Mouse (Mus musculus) liver, embryonic 13.5 days (tissue): ENCODE data around the gene Mindy1. TPM values are rescaled to one million over a fixed set of nuclear protein-coding genes. Genes with fewer than 3 reads are reported as not detected.

Experiments
- ATAC-seq: fragments of 200-750 bp; cut with Nextera tagmentation; 2 replicates; pipeline ENCODE4 v1.8.0; 2017; ENCODE audit warnings: low read depth, mild to moderate bottlenecking, moderate number of reproducible peaks, moderate library complexity
- DNase-seq: peaks from one replicate; pipeline ENCODE4 v3.0.0; 2022
- H3K27ac ChIP-seq: fragments of 300-500 bp; sonication (generic); 2 replicates; pipeline ENCODE4 v1.5.1; 2015; ENCODE audit warnings: moderate library complexity, mild to moderate bottlenecking, inconsistent platforms
- H3K27me3 ChIP-seq: fragments of 300-500 bp; sonication (generic); 2 replicates; pipeline ENCODE4 v1.6.1; 2015; ENCODE audit warnings: mild to moderate bottlenecking, inconsistent platforms
- H3K36me3 ChIP-seq: fragments of 300-500 bp; sonication (generic); 2 replicates; pipeline ENCODE4 v1.6.1; 2015; ENCODE audit warnings: mild to moderate bottlenecking, inconsistent platforms
- H3K4me1 ChIP-seq: fragments of 300-500 bp; sonication (generic); replicated peaks from 2 replicates; pipeline ENCODE4 v1.6.1; 2015; ENCODE audit warnings: inconsistent platforms
- H3K4me2 ChIP-seq: fragments of 300-500 bp; sonication (generic); 2 replicates; pipeline ENCODE4 v1.6.1; 2015; ENCODE audit warnings: inconsistent platforms, mild to moderate bottlenecking, moderate library complexity
- H3K4me3 ChIP-seq: fragments of 300-500 bp; sonication (generic); replicated peaks from 2 replicates; pipeline ENCODE4 v1.5.1; 2015; ENCODE audit warnings: mild to moderate bottlenecking, inconsistent platforms
- H3K9ac ChIP-seq: fragments of 300-500 bp; sonication (generic); 2 replicates; pipeline ENCODE4 v1.6.1; 2015; ENCODE audit warnings: mild to moderate bottlenecking, inconsistent platforms
- H3K9me3 ChIP-seq: fragments of 300-500 bp; sonication (generic); replicated peaks from 2 replicates; pipeline ENCODE4 v1.6.1; 2016; ENCODE audit warnings: inconsistent platforms
- WGBS: fragments of 180-500 bp; shearing (Covaris S2); methylation state at CpG from one replicate; pipeline ENCODE4 v1.1.7; 2015; ENCODE audit not compliant: insufficient replicate concordance; 5-methylcytosine and 5-hydroxymethylcytosine counted together
- polyA plus RNA-seq: library from polyadenylated mRNA; unstranded; fragments of >200 nt; fragmentation: Nextera tagmentation; extraction: Ambion mirVana; gene quantifications from 2 replicates; pipeline ENCODE4 v1.2.1, GENCODE M21; 2015

Mindy1 gene
- 17.0 and 18.6 TPM in 2 replicates for polyA plus RNA-seq

GRCm38 (mm10) chr3:95281216-95282126, at the start of gene Mindy1, which contains the start of gene Prune1:
Gene Mindy1, plus strand, starts transcription at chr3:95281345.
Gene Prune1, minus strand, starts transcription at chr3:95282076.
- WGBS: under 1% methylated on average over 53 of the region's 53 CpGs
- ATAC-seq (peak; percentile 83), DNase-seq (peak; percentile 99)
- Histone ChIP-seq H3K4me2 (peak within 1 kb of the TSS; percentile 79), H3K27me3 (no peaks in the 10 kb centered on the region), H3K4me1 (peaks cover 76% of the 10 kb centered on the region), H3K36me3 (no peaks in the 10 kb centered on the region), H3K27ac (peak within 1 kb of the TSS; percentile 97), H3K9me3 (no peaks in the 10 kb centered on the region), H3K9ac (peak within 1 kb of the TSS; percentile 90), H3K4me3 (peak within 1 kb of the TSS; percentile 82)

DNA sequence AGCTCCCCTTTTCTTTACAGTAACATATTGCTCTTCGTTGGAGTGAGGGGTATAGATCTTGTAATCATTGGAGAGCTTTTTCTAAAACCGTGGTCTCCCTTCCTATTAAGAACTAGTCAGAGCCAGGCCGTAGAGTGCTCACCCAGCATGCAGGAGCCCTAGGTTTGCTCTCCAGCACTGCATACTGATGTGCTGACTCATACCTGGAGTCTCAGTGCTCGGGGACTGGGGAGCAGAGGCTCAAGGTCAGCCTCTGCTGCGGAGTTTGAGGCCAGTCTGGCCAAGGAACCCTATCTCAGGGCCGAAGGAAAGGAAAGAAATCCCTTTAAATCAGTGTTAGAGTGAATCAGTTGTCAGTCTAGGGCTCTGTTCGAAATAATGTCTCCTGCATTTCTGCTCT, 48.4 kb upstream of the Mindy1 start:
- Histone ChIP-seq H3K36me3 (peaks cover 65% of the 10 kb centered on the region), H3K9me3 (no peaks in the 10 kb centered on the region), H3K27me3 (no peaks in the 10 kb centered on the region), H3K4me2 (peak overlapping the region; percentile 97; the same call in 1 of the 2 replicates), H3K4me1 (peaks cover 44% of the 10 kb centered on the region), H3K9ac (peak overlapping the region; percentile 6; the same call in 1 of the 2 replicates), H3K27ac (0 out of 2 replicates have a peak overlapping the region, but pooled peaks have one; percentile 93), H3K4me3 (no peak overlapping the region)
- 68% methylated on average over 7 of the region's 7 CpGs for WGBS
- DNase-seq (no peak), ATAC-seq (no peak)

- Histone ChIP-seq H3K4me3 (no peak overlapping the region), H3K36me3 (peaks cover 71% of the 10 kb centered on the region), H3K27ac (no peak overlapping the region), H3K9ac (no peak overlapping the region), H3K4me2 (no peak overlapping the region), H3K9me3 (no peaks in the 10 kb centered on the region), H3K27me3 (no peaks in the 10 kb centered on the region), H3K4me1 (peaks cover 39% of the 10 kb centered on the region)
- ATAC-seq (no peak), DNase-seq (no peak)
- WGBS: 87% methylated on average over 16 of the region's 16 CpGs
Observed at GRCm38 (mm10) chr3:95233303-95233980, 47.7 kb upstream of the Mindy1 start.

DNA sequence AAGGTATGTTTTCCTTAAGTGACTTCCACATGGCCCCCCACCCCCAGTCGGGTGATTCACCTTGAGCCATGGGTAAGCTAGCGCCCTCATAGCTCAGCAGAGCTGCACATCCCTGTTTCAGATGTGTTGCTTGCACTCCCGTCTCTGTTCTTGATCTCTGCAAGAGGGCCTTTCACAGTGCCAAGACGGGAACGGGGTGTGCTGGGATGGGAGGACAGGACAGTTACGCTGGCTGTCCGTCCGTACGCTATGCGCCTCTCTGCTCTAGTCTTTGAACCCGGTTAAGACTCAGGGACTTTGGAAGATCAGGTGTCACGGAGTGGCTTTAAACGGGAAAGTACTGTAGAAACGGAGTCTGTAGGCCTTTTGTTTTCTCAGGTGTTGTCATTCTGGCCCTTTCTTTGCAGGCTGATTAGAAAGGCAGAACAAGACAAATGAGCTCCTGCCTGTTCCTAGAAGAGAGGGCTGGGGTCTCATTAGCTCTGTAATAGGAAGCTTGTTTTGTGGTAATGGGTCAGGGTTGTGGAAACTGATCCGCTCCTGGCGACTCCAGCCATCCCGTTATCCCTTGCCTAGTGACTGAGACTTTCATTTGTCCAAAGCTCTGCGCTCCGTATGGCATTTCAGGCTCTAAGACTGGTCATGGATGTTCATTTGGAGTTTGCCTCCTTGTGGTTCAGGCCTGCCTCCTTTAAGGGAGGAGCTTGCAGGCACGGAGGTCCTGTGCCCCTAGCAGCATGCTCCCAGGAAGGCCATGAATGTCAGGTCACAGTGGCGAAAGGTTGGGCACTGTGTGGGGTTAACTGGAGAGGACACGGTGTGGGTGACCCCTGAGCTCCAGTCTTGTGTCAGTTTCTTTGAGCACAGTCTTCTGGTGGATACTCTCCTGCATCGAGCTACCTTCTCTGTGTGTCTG, 45.5 kb upstream of the Mindy1 start:
- ATAC-seq: no peak
- Histone ChIP-seq H3K9ac (no peak overlapping the region), H3K4me1 (peaks cover 32% of the 10 kb centered on the region), H3K27ac (no peak overlapping the region), H3K36me3 (peaks cover 71% of the 10 kb centered on the region), H3K27me3 (no peaks in the 10 kb centered on the region), H3K4me2 (no peak overlapping the region), H3K9me3 (no peaks in the 10 kb centered on the region), H3K4me3 (no peak overlapping the region)
- 89% methylated on average over 23 of the region's 23 CpGs for WGBS
- no peak for DNase-seq

DNA sequence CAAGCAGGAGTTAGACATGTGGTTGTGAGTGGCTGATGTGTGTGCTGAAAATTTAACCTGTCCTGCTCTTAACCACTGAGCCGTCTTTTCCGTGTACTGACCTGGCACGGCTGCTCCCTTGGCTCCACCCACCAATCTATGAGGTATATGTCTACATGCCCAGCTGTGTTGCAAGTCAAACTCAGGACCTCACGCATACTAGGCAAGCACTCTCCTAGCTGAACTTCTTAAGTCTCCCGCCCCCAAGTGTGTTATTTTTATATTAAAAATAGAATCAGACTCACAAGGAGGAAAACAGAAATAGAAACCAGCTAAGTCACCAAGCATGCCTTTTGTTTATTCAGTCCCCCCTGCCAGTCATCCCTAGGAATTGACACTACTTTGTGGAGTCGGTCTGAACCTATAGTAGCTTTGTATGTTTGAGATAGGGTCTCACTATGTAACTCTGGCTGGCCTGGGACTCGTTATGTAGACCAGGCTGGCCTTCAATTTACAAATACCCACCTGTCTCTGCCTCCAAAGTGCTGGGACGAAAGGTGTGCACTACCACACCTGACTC, 43.5 kb upstream of the Mindy1 start:
- Histone ChIP-seq H3K9ac (no peak overlapping the region), H3K36me3 (peaks cover 58% of the 10 kb centered on the region), H3K27me3 (no peaks in the 10 kb centered on the region), H3K9me3 (no peaks in the 10 kb centered on the region), H3K4me2 (no peak overlapping the region), H3K27ac (no peak overlapping the region), H3K4me3 (no peak overlapping the region), H3K4me1 (peaks cover 16% of the 10 kb centered on the region)
- ATAC-seq: no peak
- DNase-seq: no peak
- WGBS: 84% methylated on average over 8 of the region's 8 CpGs

- no peak overlapping the region for H3K4me2 ChIP-seq
- H3K4me3 ChIP-seq: no peak overlapping the region
- no peaks in the 10 kb centered on the region for H3K9me3 ChIP-seq
- DNase-seq: no peak
- no peaks in the 10 kb centered on the region for H3K27me3 ChIP-seq
- peaks cover 10% of the 10 kb centered on the region for H3K4me1 ChIP-seq
- whole genome bisulfite sequencing: 75% methylated on average over 6 of the region's 6 CpGs
- H3K9ac ChIP-seq: no peak overlapping the region
- H3K36me3 ChIP-seq: peaks cover 44% of the 10 kb centered on the region
- ATAC-seq: no peak
- H3K27ac ChIP-seq: no peak overlapping the region
Observed at GRCm38 (mm10) chr3:95239022-95239421, 42.1 kb upstream of the Mindy1 start.

GRCm38 (mm10) chr3:95239971-95240370, 41.2 kb upstream of the Mindy1 start:
- no peak overlapping the region for H3K9ac ChIP-seq
- H3K27ac ChIP-seq: no peak overlapping the region
- ATAC-seq: no peak
- peaks cover 10% of the 10 kb centered on the region for H3K4me1 ChIP-seq
- no peak overlapping the region for H3K4me2 ChIP-seq
- H3K36me3 ChIP-seq: peaks cover 34% of the 10 kb centered on the region
- no peak overlapping the region for H3K4me3 ChIP-seq
- DNase-seq: no peak
- H3K9me3 ChIP-seq: no peaks in the 10 kb centered on the region
- WGBS: 76% methylated on average over 12 of the region's 12 CpGs
- H3K27me3 ChIP-seq: no peaks in the 10 kb centered on the region

DNA sequence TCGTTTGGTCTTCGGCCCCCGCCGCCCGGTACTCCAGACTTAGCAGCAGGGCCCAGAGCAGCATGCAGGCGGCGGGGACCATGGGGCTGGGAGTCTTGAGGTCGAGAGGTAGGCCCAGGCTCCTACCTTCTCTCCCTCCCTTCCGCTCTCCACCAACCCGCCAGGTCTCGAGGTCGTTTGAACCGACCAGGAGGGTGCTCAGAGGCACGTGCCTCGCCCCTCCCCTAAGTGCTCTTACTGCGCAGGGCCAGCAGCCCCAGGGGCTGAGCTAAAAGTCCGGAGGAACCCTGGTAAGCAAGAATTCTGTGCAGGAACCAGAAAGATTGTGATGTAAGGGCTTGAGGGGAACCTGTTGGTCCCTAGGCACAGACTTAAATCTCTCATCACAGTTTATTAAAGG, 40.2 kb upstream of the Mindy1 start:
- Histone ChIP-seq H3K9ac (peak overlapping the region; percentile 28; the same call in 1 of the 2 replicates), H3K9me3 (no peaks in the 10 kb centered on the region), H3K4me1 (peaks cover 10% of the 10 kb centered on the region), H3K27me3 (no peaks in the 10 kb centered on the region), H3K4me2 (peak overlapping the region; percentile 8), H3K4me3 (no peak overlapping the region), H3K36me3 (peaks cover 25% of the 10 kb centered on the region), H3K27ac (no peak overlapping the region)
- 45% methylated on average over 17 of the region's 17 CpGs for WGBS
- no peak for DNase-seq
- no peak for ATAC-seq

- H3K27me3 ChIP-seq: no peaks in the 10 kb centered on the region
- H3K4me3 ChIP-seq: no peak within 1 kb of the TSS
- H3K9ac ChIP-seq: peak within 1 kb of the TSS; percentile 28; the same call in 1 of the 2 replicates
- peaks cover 19% of the 10 kb centered on the region for H3K36me3 ChIP-seq
- ATAC-seq: no peak
- DNase-seq: no peak
- H3K9me3 ChIP-seq: no peaks in the 10 kb centered on the region
- no peak within 1 kb of the TSS for H3K27ac ChIP-seq
- peak within 1 kb of the TSS; percentile 8 for H3K4me2 ChIP-seq
- H3K4me1 ChIP-seq: peaks cover 11% of the 10 kb centered on the region
- WGBS: 76% methylated on average over 7 of the region's 7 CpGs
Observed at GRCm38 (mm10) chr3:95241498-95241897, 39.6 kb upstream of the Mindy1 start, which contains the start of gene Gm128. Gene Gm128, minus strand, starts transcription at chr3:95241598.

DNA sequence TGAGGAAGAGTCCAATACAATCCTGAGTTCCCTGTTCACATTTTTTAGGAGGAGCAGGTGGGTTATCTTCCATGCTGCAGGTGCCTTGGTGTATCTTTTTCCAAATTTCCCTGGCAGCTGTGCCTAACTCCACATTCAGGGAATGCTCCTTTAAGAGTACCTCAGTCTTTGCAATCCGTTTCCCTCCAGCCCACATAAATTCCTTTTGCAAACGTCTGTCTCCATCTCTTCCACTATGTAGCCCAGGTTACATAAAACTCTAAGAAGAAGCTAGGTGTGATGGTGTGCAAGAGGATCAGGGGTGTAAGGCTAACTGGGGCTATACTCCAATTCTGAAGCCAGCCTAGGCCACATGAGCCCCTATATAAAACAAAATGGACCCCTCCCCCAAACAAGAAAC, 38.1 kb upstream of the Mindy1 start:
- DNase-seq (no peak), ATAC-seq (no peak)
- Histone ChIP-seq H3K9me3 (no peaks in the 10 kb centered on the region), H3K36me3 (peaks cover 3% of the 10 kb centered on the region), H3K27ac (no peak overlapping the region), H3K4me3 (no peak overlapping the region), H3K27me3 (no peaks in the 10 kb centered on the region), H3K9ac (no peak overlapping the region), H3K4me2 (no peak overlapping the region), H3K4me1 (peaks cover 19% of the 10 kb centered on the region)
- WGBS: 73% methylated on average over 2 of the region's 2 CpGs
